Mouse (Mus musculus): Measurements from ENCODE around the gene Khsrp. TPM values are rescaled to one million over a fixed set of nuclear protein-coding genes. Genes with fewer than 3 reads are reported as not detected.

Khsrp gene
- total and polyA plus RNA-seq, 3 experiments: 23.5 to 106 (median 98.7) TPM

DNA sequence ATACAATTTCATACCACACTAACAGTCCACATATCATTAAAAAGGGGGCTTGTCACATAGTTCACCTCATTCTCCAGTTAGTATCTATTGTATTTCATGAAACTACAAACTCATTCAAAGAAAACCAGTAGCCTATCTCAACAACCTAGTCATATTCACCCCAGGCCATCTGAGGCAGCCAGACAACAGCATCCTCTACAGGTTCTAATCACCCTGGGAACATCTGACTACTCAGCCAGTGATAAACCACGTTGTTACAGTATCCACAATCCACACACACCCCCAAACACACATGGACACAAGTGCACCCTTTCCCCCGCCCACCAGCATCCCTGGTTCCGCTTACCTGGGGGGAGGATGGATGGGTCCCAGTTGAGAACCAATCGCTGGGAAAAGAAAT, 3.9 kb downstream of the Khsrp start:
- Histone ChIP-seq H3K27ac (ENCODE audit: insufficient read depth, low read depth) (no peak overlapping the region), H3K4me2 (ENCODE audit: insufficient read depth, low read depth, poor library complexity, severe bottlenecking) (no peak overlapping the region), H3K9ac (ENCODE audit: insufficient read depth, low read depth) (no peak overlapping the region)

DNA sequence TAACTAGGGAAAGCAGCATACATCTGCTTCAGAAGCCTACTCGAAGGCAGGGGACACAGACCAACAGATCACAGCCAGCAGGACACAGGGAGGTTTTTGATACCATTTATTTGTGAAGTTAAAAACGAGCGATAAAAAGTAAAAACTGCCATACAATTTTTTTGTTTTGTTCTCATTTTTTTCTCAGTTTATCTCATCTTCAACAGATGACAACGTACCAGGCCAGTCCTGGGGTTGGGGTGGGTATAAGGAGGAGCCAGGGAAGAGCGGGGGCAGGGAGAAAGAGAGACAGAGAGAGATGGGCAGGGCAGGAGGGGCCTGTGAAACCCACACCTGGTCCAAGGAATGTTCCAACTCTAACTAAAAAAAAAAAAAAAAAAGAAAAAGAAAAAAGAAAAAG, 10.4 kb downstream of the Khsrp start:
- no peak overlapping the region for H3K4me3 ChIP-seq (replicated peaks in 1 of 3; ENCODE audit: low read depth in 2 of 3, low read length in 2 of 3, poor library complexity in 1 of 3)
- H3K27ac ChIP-seq (ENCODE audit: insufficient read depth, low read depth): no peak overlapping the region
- dilution Hi-C loops (cut with MboI; ENCODE audit: extremely low pct_ligation_motif_present, extremely low pct_unique_long_range_greater_than_20kb, low sequenced_read_pairs) (no loop called here), in situ Hi-C loops (cut with MboI; ENCODE audit: low pct_ligation_motif_present, low pct_unique_long_range_greater_than_20kb, low sequenced_read_pairs) (no loop called here)
- no peaks in the 10 kb centered on the region for H3K79me2 ChIP-seq (replicated peaks; ENCODE audit: control insufficient read depth, extremely low read depth, insufficient read depth, poor library complexity, severe bottlenecking)
- TF ChIP-seq HCFC1 (IDR thresholded peaks at IDR 0.05; ENCODE audit: low read depth, low read length): no peak
- no peak for TF ChIP-seq ZMIZ1 (IDR thresholded peaks at IDR 0.05; ENCODE audit: low read depth, low read length)
- no peak for TF ChIP-seq NRF1 (IDR thresholded peaks at IDR 0.05; ENCODE audit: low read depth, low read length)
- TF ChIP-seq ETS1 (conservative IDR thresholded peaks at IDR 0.05; ENCODE audit: low read depth, low read length): no peak
- TF ChIP-seq USF1 (IDR thresholded peaks at IDR 0.05; ENCODE audit: low read depth, low read length): no peak
- H3K4me2 ChIP-seq (ENCODE audit: insufficient read depth, low read depth, poor library complexity, severe bottlenecking): no peak overlapping the region
- peaks cover 0 to 10% of the 10 kb centered on the region in 2 experiments; a peak in 2 of 4 replicates for H3K4me1 ChIP-seq (ENCODE audit: control insufficient read depth in 1 of 2, insufficient read depth in 2 of 2)
- no peaks in the 10 kb centered on the region for H3K27me3 ChIP-seq (replicated peaks)
- no peak for DNase-seq (ENCODE audit: extremely low read depth)
- no peak overlapping the region for H3K9ac ChIP-seq (ENCODE audit: insufficient read depth, low read depth)
- H3K9me3 ChIP-seq (replicated peaks; ENCODE audit: low read length): no peaks in the 10 kb centered on the region
- H3K36me3 ChIP-seq (replicated peaks in 1 of 2; ENCODE audit: control insufficient read depth in 1 of 2, insufficient read depth in 1 of 2, low read length in 1 of 2): peaks cover 57 to 68% of the 10 kb centered on the region in 2 experiments

More for the DNA sequence above, 3.9 kb downstream of the Khsrp start:
- TF ChIP-seq ZMIZ1 (IDR thresholded peaks at IDR 0.05; ENCODE audit: low read depth, low read length) (no peak), CHD1 (IDR thresholded peaks at IDR 0.05; ENCODE audit: low read depth, low read length) (no peak), BHLHE40 (IDR thresholded peaks at IDR 0.05; ENCODE audit: low read depth, low read length) (no peak), RAD21 (IDR thresholded peaks at IDR 0.05; ENCODE audit: low read depth, low read length) (no peak), ZNF384 (IDR thresholded peaks at IDR 0.05; ENCODE audit: low read depth, low read length) (no peak), NELFE (IDR thresholded peaks at IDR 0.05; ENCODE audit: low read depth, low read length) (no peak), HCFC1 (IDR thresholded peaks at IDR 0.05; ENCODE audit: low read depth, low read length) (no peak)
- in situ Hi-C loops (cut with MboI; ENCODE audit: low pct_ligation_motif_present, low pct_unique_long_range_greater_than_20kb, low sequenced_read_pairs): no loop called here
- Histone ChIP-seq H3K27me3 (replicated peaks) (no peaks in the 10 kb centered on the region), H3K4me3 (replicated peaks in 1 of 3; ENCODE audit: low read depth in 2 of 3, low read length in 2 of 3, poor library complexity in 1 of 3) (no peak overlapping the region), H3K36me3 (replicated peaks in 1 of 2; ENCODE audit: control insufficient read depth in 1 of 2, insufficient read depth in 1 of 2, low read length in 1 of 2) (peaks cover 62 to 68% of the 10 kb centered on the region in 2 experiments), H3K4me1 (ENCODE audit: control insufficient read depth in 1 of 2, insufficient read depth in 2 of 2) (peaks cover 5 to 25% of the 10 kb centered on the region in 2 experiments; a peak in 2 of 4 replicates), H3K79me2 (replicated peaks; ENCODE audit: control insufficient read depth, extremely low read depth, insufficient read depth, poor library complexity, severe bottlenecking) (peaks cover 47% of the 10 kb centered on the region), H3K9me3 (replicated peaks; ENCODE audit: low read length) (no peaks in the 10 kb centered on the region)
- dilution Hi-C loops (cut with MboI; ENCODE audit: extremely low pct_ligation_motif_present, extremely low pct_unique_long_range_greater_than_20kb, low sequenced_read_pairs): no loop called here
- no peak for DNase-seq (ENCODE audit: extremely low read depth)

DNA sequence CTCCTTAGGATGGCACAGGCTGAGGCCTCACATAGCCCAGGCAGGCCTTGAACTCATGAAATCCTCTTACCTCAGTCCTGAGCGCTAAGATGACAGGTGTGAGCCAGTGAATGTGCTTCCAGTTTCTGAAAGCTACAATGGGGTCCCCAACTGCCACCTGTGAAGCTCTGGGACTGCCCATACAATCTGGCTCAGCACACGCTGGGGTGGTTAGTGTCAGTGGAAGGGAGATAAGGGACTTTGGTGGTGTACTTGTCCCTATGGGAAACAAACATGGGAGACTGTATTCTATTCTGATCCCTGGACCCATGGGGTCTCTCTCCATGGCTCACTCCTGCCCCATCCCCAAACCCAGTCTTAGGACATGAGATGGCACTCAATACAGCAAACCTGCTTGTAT, 11.6 kb downstream of the Khsrp start:
- TF ChIP-seq POLR2AphosphoS2 (IDR thresholded peaks at IDR 0.05; ENCODE audit: low read depth, low read length): peak; percentile 68; the same call in 1 of the 2 replicates
- TF ChIP-seq POLR2A (IDR thresholded peaks at IDR 0.05; ENCODE audit: low read depth, low read length): peak; percentile 6; the same call in 1 of the 2 replicates
- no peak for TF ChIP-seq GABPA (IDR thresholded peaks at IDR 0.05; ENCODE audit: insufficient replicate concordance, low read depth, low read length)
- TF ChIP-seq CHD1 (IDR thresholded peaks at IDR 0.05; ENCODE audit: low read depth, low read length): no peak
- Histone ChIP-seq H3K4me1 (ENCODE audit: control insufficient read depth in 1 of 2, insufficient read depth in 2 of 2) (peaks cover 0 to 10% of the 10 kb centered on the region in 2 experiments; a peak in 2 of 4 replicates), H3K27ac (ENCODE audit: insufficient read depth, low read depth) (no peak overlapping the region), H3K4me3 (replicated peaks in 1 of 3; ENCODE audit: low read depth in 2 of 3, low read length in 2 of 3, poor library complexity in 1 of 3) (no peak overlapping the region), H3K9ac (ENCODE audit: insufficient read depth, low read depth) (no peak overlapping the region), H3K4me2 (ENCODE audit: insufficient read depth, low read depth, poor library complexity, severe bottlenecking) (no peak overlapping the region), H3K36me3 (replicated peaks in 1 of 2; ENCODE audit: control insufficient read depth in 1 of 2, insufficient read depth in 1 of 2, low read length in 1 of 2) (peaks cover 44 to 55% of the 10 kb centered on the region in 2 experiments), H3K27me3 (replicated peaks) (no peaks in the 10 kb centered on the region), H3K79me2 (replicated peaks; ENCODE audit: control insufficient read depth, extremely low read depth, insufficient read depth, poor library complexity, severe bottlenecking) (no peaks in the 10 kb centered on the region), H3K9me3 (replicated peaks; ENCODE audit: low read length) (no peaks in the 10 kb centered on the region)
- in situ Hi-C loops (cut with MboI; ENCODE audit: low pct_ligation_motif_present, low pct_unique_long_range_greater_than_20kb, low sequenced_read_pairs) (no loop called here), dilution Hi-C loops (cut with MboI; ENCODE audit: extremely low pct_ligation_motif_present, extremely low pct_unique_long_range_greater_than_20kb, low sequenced_read_pairs) (no loop called here)
- no peak for DNase-seq (ENCODE audit: extremely low read depth)
